Mouse (Mus musculus) heart, postnatal 14 days (tissue): ENCODE measurements around the gene Selenon. TPM values are rescaled to one million over a fixed set of nuclear protein-coding genes. Genes with fewer than 3 reads are reported as not detected.

ENCODE experiments used
- DNase-seq, 2 experiments: peaks; one replicate each; pipeline ENCODE4 v3.0.0; 2021 to 2022
- intact Hi-C: fragments of 180-260 bp; cut with DNase I; formaldehyde crosslinking; loops from one replicate; pipeline ENCODE4 v1.15.1; 2025
- total RNA-seq, 2 experiments: library from RNA; stranded (reverse); gene quantifications; 2 replicates each; pipeline ENCODE4 v1.2.3; 2021

Selenon gene
- total RNA-seq, 2 experiments from 2014 or later = 26.1 to 27.9 TPM

- DNase-seq = no peak
- intact Hi-C loops = loop anchor here (2.0 kb wide), 1 partner anchor 121 kb away; no protein-coding TSS in a partner anchor
Measured at GRCm38 (mm10) chr4:134579620-134580019, 27.7 kb upstream of the Selenon start.

GRCm38 (mm10) chr4:134579212-134579611, 27.2 kb upstream of the Selenon start:
- intact Hi-C loops = loop anchor here (2.0 kb wide), 1 partner anchor 122 kb away; no protein-coding TSS in a partner anchor

GRCm38 (mm10) chr4:134578407-134578806, 26.4 kb upstream of the Selenon start:
- intact Hi-C loops = loop anchor here (2.0 kb wide), 1 partner anchor 122 kb away; no protein-coding TSS in a partner anchor

More at GRCm38 (mm10) chr4:134579212-134579611, 27.2 kb upstream of the Selenon start:
- peak; percentile 50 to 66 for DNase-seq

GRCm38 (mm10) chr4:134577281-134577680, 25.3 kb upstream of the Selenon start:
- intact Hi-C loops = no loop called here
- no peak for DNase-seq

More at GRCm38 (mm10) chr4:134578407-134578806, 26.4 kb upstream of the Selenon start:
- no peak for DNase-seq

GRCm38 (mm10) chr4:134575486-134575885, 23.5 kb upstream of the Selenon start:
- no peak for DNase-seq
- intact Hi-C loops = no loop called here

- intact Hi-C loops = no loop called here
Measured at GRCm38 (mm10) chr4:134572449-134573300, 20.7 kb upstream of the Selenon start.

GRCm38 (mm10) chr4:134570704-134571451, 18.9 kb upstream of the Selenon start:
- intact Hi-C loops = no loop called here
- DNase-seq = no peak

More at GRCm38 (mm10) chr4:134572449-134573300, 20.7 kb upstream of the Selenon start:
- no peak for DNase-seq

GRCm38 (mm10) chr4:134569831-134570230, 17.9 kb upstream of the Selenon start:
- intact Hi-C loops = no loop called here
- no peak for DNase-seq

- intact Hi-C loops = no loop called here
- no peak for DNase-seq
Measured at GRCm38 (mm10) chr4:134569205-134569604, 17.2 kb upstream of the Selenon start.

- no peak for DNase-seq
- intact Hi-C loops = no loop called here
Measured at GRCm38 (mm10) chr4:134567377-134568226, 15.6 kb upstream of the Selenon start.

- intact Hi-C loops = loop anchor here (5.0 kb wide), 1 partner anchor 228 kb away; no protein-coding TSS in a partner anchor
- no peak for DNase-seq
Measured at GRCm38 (mm10) chr4:134564093-134564492, 12.1 kb upstream of the Selenon start.

GRCm38 (mm10) chr4:134563624-134564023, 11.7 kb upstream of the Selenon start:
- intact Hi-C loops = loop anchor here (5.0 kb wide), 1 partner anchor 229 kb away; no protein-coding TSS in a partner anchor
- no peak for DNase-seq

- intact Hi-C loops = loop anchor here (5.0 kb wide), 1 partner anchor 230 kb away; no protein-coding TSS in a partner anchor
- DNase-seq = no peak
Measured at GRCm38 (mm10) chr4:134562014-134562413, 10.0 kb upstream of the Selenon start.

- no peak for DNase-seq
- intact Hi-C loops = loop anchor here (5.0 kb wide), 1 partner anchor 232 kb away; no protein-coding TSS in a partner anchor
Measured at GRCm38 (mm10) chr4:134560699-134561098, 8.7 kb upstream of the Selenon start.

- intact Hi-C loops = no loop called here
- DNase-seq = no peak
Measured at GRCm38 (mm10) chr4:134559154-134559553, 7.2 kb upstream of the Selenon start.

GRCm38 (mm10) chr4:134558570-134559113, 6.7 kb upstream of the Selenon start:
- intact Hi-C loops = no loop called here
- peak in 1 of 2 experiments; percentile 49 for DNase-seq

GRCm38 (mm10) chr4:134557626-134558249, 5.8 kb upstream of the Selenon start:
- DNase-seq = no peak
- intact Hi-C loops = no loop called here

GRCm38 (mm10) chr4:134555956-134556580, 4.1 kb upstream of the Selenon start:
- peak in 1 of 2 experiments; percentile 58 for DNase-seq
- intact Hi-C loops = no loop called here

- no peak for DNase-seq
- intact Hi-C loops = no loop called here
Measured at GRCm38 (mm10) chr4:134553631-134554030, 1.7 kb upstream of the Selenon start.
